Mouse (Mus musculus) hindbrain, embryonic 15.5 days (tissue): Measurements from ENCODE around the gene Tmem9. TPM values are rescaled to one million over a fixed set of nuclear protein-coding genes. Genes with fewer than 3 reads are reported as not detected.
A peak's percentile ranks its signal among the peaks of the same experiment; 100 is the strongest.

Experiments
- ATAC-seq: fragments of 200-750 bp; cut with Nextera tagmentation; 2 replicates; pipeline ENCODE4 v1.8.0; 2017; ENCODE audit warnings: low read depth, moderate number of reproducible peaks, moderate TSS enrichment; ENCODE audit not compliant: low FRiP score
- H3K27ac ChIP-seq: fragments of 300-500 bp; sonication (generic); replicated peaks from 2 replicates; pipeline ENCODE4 v1.5.1; 2015; ENCODE audit warnings: mild to moderate bottlenecking, inconsistent platforms
- H3K27me3 ChIP-seq: fragments of 300-500 bp; sonication (generic); 2 replicates; pipeline ENCODE4 v1.6.1; 2015; ENCODE audit warnings: control low read depth, inconsistent platforms
- H3K36me3 ChIP-seq: fragments of 300-500 bp; sonication (generic); 2 replicates; pipeline ENCODE4 v1.6.1; 2015; ENCODE audit warnings: control low read depth, inconsistent platforms
- H3K4me1 ChIP-seq: fragments of 300-500 bp; sonication (generic); replicated peaks from 2 replicates; pipeline ENCODE4 v1.6.1; 2015; ENCODE audit warnings: control low read depth, inconsistent platforms
- H3K4me2 ChIP-seq: fragments of 300-500 bp; sonication (generic); 2 replicates; pipeline ENCODE4 v1.6.1; 2015; ENCODE audit warnings: moderate library complexity, mild to moderate bottlenecking, inconsistent platforms
- H3K4me3 ChIP-seq: fragments of 300-500 bp; sonication (generic); 2 replicates; pipeline ENCODE4 v1.5.1; 2015; ENCODE audit warnings: mild to moderate bottlenecking, inconsistent platforms
- H3K9ac ChIP-seq: fragments of 300-500 bp; sonication (generic); 2 replicates; pipeline ENCODE4 v1.6.1; 2015; ENCODE audit warnings: inconsistent platforms
- H3K9me3 ChIP-seq: fragments of 300-500 bp; sonication (generic); 2 replicates; pipeline ENCODE4 v1.6.1; 2016; ENCODE audit warnings: control low read depth, inconsistent platforms
- WGBS: fragments of 180-500 bp; shearing (Covaris S2); methylation state at CpG from one replicate; pipeline ENCODE4 v1.1.7; 2015; 5-methylcytosine and 5-hydroxymethylcytosine counted together
- polyA plus RNA-seq: library from polyadenylated mRNA; unstranded; fragments of >200 nt; fragmentation: Nextera tagmentation; extraction: Ambion mirVana; gene quantifications from 2 replicates; pipeline ENCODE4 v1.2.1, GENCODE M21; 2015

Gene Tmem9
- polyA plus RNA-seq, 1 experiment from 2014 or later, result 178 TPM

- peak; percentile 33; the same call in 1 of the 2 replicates for ATAC-seq
- no peak overlapping the region for H3K9ac ChIP-seq
- peaks cover 17% of the 10 kb centered on the region for H3K4me1 ChIP-seq
- WGBS, result 46% methylated on average over 9 of the region's 9 CpGs
- no peak overlapping the region for H3K4me2 ChIP-seq
- H3K9me3 ChIP-seq, result no peaks in the 10 kb centered on the region
- no peak overlapping the region for H3K4me3 ChIP-seq
- H3K27me3 ChIP-seq, result no peaks in the 10 kb centered on the region
- H3K27ac ChIP-seq, result 0 out of 2 replicates have a peak overlapping the region, but pooled peaks have one; percentile 12
- no peaks in the 10 kb centered on the region for H3K36me3 ChIP-seq
Measured at GRCm38 (mm10) chr1:136061041-136061789, 53.3 kb downstream of the Tmem9 start.

GRCm38 (mm10) chr1:136061790-136062141 is 53.8 kb downstream of the Tmem9 start:
- Histone ChIP-seq H3K27ac (0 out of 2 replicates have a peak overlapping the region, but pooled peaks have one; percentile 12), H3K4me1 (peaks cover 11% of the 10 kb centered on the region; the same call in 1 of the 2 replicates), H3K4me3 (no peak overlapping the region), H3K4me2 (no peak overlapping the region), H3K36me3 (no peaks in the 10 kb centered on the region), H3K27me3 (no peaks in the 10 kb centered on the region), H3K9me3 (no peaks in the 10 kb centered on the region), H3K9ac (no peak overlapping the region)
- peak; percentile 66; the same call in 1 of the 2 replicates for ATAC-seq
- WGBS, result 68% methylated on average over 7 of the region's 7 CpGs

DNA sequence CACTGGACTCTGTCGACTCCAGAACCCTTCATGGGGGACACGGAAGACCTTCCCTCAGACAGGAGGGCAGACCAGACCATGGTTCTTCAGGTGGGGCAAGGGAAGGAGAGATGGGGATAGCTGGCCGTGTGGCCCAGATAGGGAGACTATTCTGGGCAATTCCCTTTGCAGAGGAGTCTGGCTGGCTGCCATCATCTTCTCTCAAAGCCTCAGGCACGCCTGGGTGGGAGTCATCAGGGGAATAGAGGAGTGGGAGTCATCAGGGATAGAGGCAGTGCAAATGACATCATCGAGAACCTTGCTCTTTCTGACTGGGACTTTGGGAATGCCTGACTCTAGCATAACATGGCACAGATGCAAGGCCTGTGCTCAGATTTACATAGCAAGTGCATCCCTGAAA is 56.0 kb downstream of the Tmem9 start:
- no peaks in the 10 kb centered on the region for H3K27me3 ChIP-seq
- H3K36me3 ChIP-seq, result no peaks in the 10 kb centered on the region
- no peak for ATAC-seq
- H3K9ac ChIP-seq, result no peak overlapping the region
- no peak overlapping the region for H3K27ac ChIP-seq
- H3K9me3 ChIP-seq, result no peaks in the 10 kb centered on the region
- 70% methylated on average over 5 of the region's 5 CpGs for WGBS
- no peak overlapping the region for H3K4me3 ChIP-seq
- no peak overlapping the region for H3K4me2 ChIP-seq
- peaks cover 6% of the 10 kb centered on the region; the same call in 1 of the 2 replicates for H3K4me1 ChIP-seq

DNA sequence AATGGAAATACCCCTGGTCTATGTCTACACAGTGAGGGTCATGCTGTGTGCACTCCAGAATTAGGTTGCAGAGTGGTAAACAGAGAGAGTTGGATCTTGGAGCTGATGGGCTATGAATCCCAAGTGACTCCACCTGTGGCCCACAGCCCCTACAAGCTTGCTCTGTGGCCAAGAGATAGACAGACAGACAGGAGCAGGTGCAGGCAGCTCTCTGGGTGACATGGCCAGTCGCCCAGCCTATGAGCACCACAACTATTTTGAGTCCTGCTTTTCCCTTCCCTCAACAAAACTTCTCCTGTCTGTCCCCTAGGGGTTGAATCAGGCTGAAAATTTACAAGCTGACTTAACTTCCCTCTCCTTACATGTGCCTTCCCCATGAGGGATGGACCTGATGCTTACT is 58.7 kb downstream of the Tmem9 start:
- Histone ChIP-seq H3K36me3 (no peaks in the 10 kb centered on the region), H3K9me3 (no peaks in the 10 kb centered on the region), H3K9ac (no peak overlapping the region), H3K27me3 (no peaks in the 10 kb centered on the region), H3K4me3 (no peak overlapping the region), H3K27ac (no peak overlapping the region), H3K4me2 (no peak overlapping the region), H3K4me1 (0 out of 2 replicates have a peak, but pooled peaks cover under 1% of the 10 kb centered on the region)
- 75% methylated on average over 1 of the region's 1 CpGs for WGBS
- no peak for ATAC-seq

- 78% methylated on average over 3 of the region's 3 CpGs for WGBS
- no peak overlapping the region for H3K4me3 ChIP-seq
- no peaks in the 10 kb centered on the region for H3K27me3 ChIP-seq
- no peaks in the 10 kb centered on the region for H3K36me3 ChIP-seq
- H3K9me3 ChIP-seq, result no peaks in the 10 kb centered on the region
- H3K9ac ChIP-seq, result no peak overlapping the region
- no peak overlapping the region for H3K27ac ChIP-seq
- ATAC-seq, result no peak
- H3K4me2 ChIP-seq, result no peak overlapping the region
- no peaks in the 10 kb centered on the region for H3K4me1 ChIP-seq
Measured at GRCm38 (mm10) chr1:136067579-136067978, 59.6 kb downstream of the Tmem9 start.

DNA sequence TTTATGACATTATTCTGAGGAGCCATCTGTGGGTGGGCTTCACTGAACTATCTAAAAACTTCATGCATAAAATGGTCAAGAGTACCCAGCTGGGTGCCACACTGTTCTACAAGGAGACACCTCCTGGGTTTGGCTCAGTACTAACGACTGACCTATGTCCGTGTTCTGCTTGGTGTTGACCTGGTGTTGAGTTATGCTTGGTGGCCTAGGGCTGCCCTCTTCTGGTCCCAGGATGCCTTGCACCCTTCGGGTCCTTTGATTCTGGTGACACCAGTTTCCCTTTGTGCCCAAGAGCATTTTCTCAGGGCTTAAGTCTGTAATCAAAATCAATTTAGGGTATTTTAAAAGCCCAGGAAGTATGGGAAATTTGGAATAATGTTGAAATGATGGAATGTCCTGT is 68.1 kb downstream of the Tmem9 start:
- Histone ChIP-seq H3K4me2 (no peak overlapping the region), H3K27ac (no peak overlapping the region), H3K9me3 (no peaks in the 10 kb centered on the region), H3K36me3 (no peaks in the 10 kb centered on the region), H3K4me3 (no peak overlapping the region), H3K27me3 (0 out of 2 replicates have a peak, but pooled peaks cover 2% of the 10 kb centered on the region), H3K9ac (no peak overlapping the region), H3K4me1 (no peaks in the 10 kb centered on the region)
- ATAC-seq, result no peak
- WGBS, result 8% methylated on average over 3 of the region's 3 CpGs

DNA sequence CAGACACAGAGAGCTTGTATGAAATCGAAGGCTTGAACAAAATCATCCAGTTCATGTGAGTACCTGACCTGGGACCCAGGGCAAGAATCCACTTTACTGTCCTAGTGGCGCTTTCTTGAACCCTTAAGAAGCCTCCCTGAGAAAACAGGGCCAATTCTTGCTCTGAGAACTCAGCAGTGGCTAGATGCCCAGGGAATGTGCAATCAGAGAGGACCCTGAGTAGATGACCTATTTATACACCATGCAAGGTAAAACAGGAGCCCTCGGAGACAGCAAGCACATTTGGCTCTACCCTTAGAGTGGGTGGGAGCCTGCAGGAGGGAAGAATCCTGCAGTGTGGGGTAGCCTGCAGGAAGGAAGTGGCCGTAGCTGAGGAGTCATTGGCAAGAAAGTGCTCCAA is 69.7 kb downstream of the Tmem9 start:
- Histone ChIP-seq H3K27me3 (0 out of 2 replicates have a peak, but pooled peaks cover 2% of the 10 kb centered on the region), H3K4me3 (no peak overlapping the region), H3K36me3 (no peaks in the 10 kb centered on the region), H3K27ac (no peak overlapping the region), H3K4me2 (no peak overlapping the region), H3K9ac (no peak overlapping the region), H3K4me1 (no peaks in the 10 kb centered on the region), H3K9me3 (no peaks in the 10 kb centered on the region)
- ATAC-seq, result no peak
- 67% methylated on average over 4 of the region's 4 CpGs for WGBS

DNA sequence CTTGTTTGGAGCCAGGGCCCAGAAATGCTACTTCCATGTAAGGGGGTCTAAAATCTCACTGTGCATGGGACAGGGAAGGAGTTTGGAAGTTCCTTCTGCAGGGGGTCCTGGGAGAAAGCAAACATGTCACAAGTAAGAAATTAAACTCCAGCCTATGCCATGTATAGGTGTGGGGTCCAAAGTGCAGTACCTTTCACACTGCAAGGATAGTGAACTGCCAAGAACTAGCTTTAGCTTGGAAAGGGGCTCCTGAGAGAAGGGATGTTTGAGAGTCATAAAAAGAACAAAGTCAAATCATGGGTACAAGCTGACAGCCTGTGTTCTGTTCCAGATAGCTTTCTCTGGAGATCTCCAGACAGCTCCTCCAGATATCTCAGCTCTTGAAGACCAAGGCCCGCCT is 73.2 kb downstream of the Tmem9 start:
- H3K36me3 ChIP-seq, result no peaks in the 10 kb centered on the region
- no peak overlapping the region for H3K9ac ChIP-seq
- no peaks in the 10 kb centered on the region for H3K4me1 ChIP-seq
- no peaks in the 10 kb centered on the region for H3K27me3 ChIP-seq
- ATAC-seq, result no peak
- no peaks in the 10 kb centered on the region for H3K9me3 ChIP-seq
- H3K4me2 ChIP-seq, result no peak overlapping the region
- WGBS, result 84% methylated on average over 1 of the region's 1 CpGs
- no peak overlapping the region for H3K27ac ChIP-seq
- H3K4me3 ChIP-seq, result no peak overlapping the region

Other genes with a start within 250 kb of the Tmem9 start
- gene Phlda3, start 242.0 kb upstream of the Tmem9 start, polyA plus RNA-seq, result 34.9 and 39.9 TPM in 2 replicates
- gene Tnni1, start 228.7 kb upstream of the Tmem9 start, polyA plus RNA-seq, result 1.3 and 1.8 TPM in 2 replicates
- gene Lad1, start 189.6 kb upstream of the Tmem9 start, polyA plus RNA-seq, result 0.78 and 0.80 TPM in 2 replicates
- 0.58 and 0.93 TPM in 2 replicates for gene Tnnt2, start 171.8 kb upstream of the Tmem9 start, polyA plus RNA-seq
- 0.08 and 0.19 TPM in 2 replicates for gene Pkp1, start 88.9 kb upstream of the Tmem9 start, polyA plus RNA-seq
- 0.05 TPM in 1 of 2 replicates, not detected in the other for gene Igfn1, start 1.8 kb upstream of the Tmem9 start, polyA plus RNA-seq
- gene Ascl5, start 42.7 kb downstream of the Tmem9 start, polyA plus RNA-seq, result 0.39 TPM in 1 of 2 replicates, not detected in the other
- gene Cacna1s, start 44.6 kb downstream of the Tmem9 start, polyA plus RNA-seq, result 0.32 TPM in 1 of 2 replicates, not detected in the other
- gene Kif21b, start 123.2 kb downstream of the Tmem9 start, polyA plus RNA-seq, result 48.9 and 50.0 TPM in 2 replicates
- gene Mroh3, start 204.7 kb downstream of the Tmem9 start, polyA plus RNA-seq, result not detected in 2 replicates
- gene Inava, start 226.1 kb downstream of the Tmem9 start, polyA plus RNA-seq, result 3.3 and 3.4 TPM in 2 replicates